Mouse (Mus musculus) splenic B cell, adult 2 months (primary cell): ENCODE results near the gene Olfr1373.
A peak's percentile ranks its signal among the peaks of the same experiment; 100 is the strongest.

Experiments
- DNase-seq: peaks from one replicate; pipeline ENCODE4 v3.0.0-alpha.2; 2011; ENCODE audit warnings: low read depth, low spot score
- H3K27me3 ChIP-seq: 2 replicates; pipeline ENCODE4 v1.6.1; 2012; ENCODE audit warnings: mild to moderate bottlenecking, low read length, moderate library complexity, mixed read lengths; ENCODE audit not compliant: control insufficient read depth, poor library complexity, insufficient read depth, severe bottlenecking
- H3K36me3 ChIP-seq: 2 replicates; pipeline ENCODE4 v1.6.1; 2012; ENCODE audit warnings: mild to moderate bottlenecking, low read length, moderate library complexity, mixed read lengths; ENCODE audit not compliant: control insufficient read depth, poor library complexity, insufficient read depth, severe bottlenecking

The Olfr1373 gene

DNA sequence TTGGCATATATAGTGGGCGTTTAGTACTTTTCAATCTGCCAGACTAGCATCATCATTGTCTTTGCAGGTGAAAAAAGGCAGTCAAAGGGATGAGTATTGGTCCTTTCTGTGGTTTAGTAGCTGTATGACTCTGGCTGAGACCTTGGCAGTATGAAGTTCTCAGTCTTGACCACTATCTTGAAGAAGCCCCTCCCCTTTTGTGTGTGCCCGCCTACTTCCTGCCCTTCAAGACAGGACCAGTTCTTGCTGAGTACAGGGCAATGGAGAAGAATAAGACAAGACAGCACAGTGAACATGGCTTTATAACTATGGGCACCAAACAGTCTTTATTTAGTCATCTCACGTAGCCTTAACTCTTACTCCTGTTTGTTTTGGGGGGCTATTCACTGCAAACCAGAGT is 48.3 kb downstream of the Olfr1373 start:
- no peaks in the 10 kb centered on the region for H3K27me3 ChIP-seq
- peak; percentile 33 for DNase-seq
- no peaks in the 10 kb centered on the region for H3K36me3 ChIP-seq
